13 mouse cellular contexts compared by ENCODE assay signal in the genomic region with DNA sequence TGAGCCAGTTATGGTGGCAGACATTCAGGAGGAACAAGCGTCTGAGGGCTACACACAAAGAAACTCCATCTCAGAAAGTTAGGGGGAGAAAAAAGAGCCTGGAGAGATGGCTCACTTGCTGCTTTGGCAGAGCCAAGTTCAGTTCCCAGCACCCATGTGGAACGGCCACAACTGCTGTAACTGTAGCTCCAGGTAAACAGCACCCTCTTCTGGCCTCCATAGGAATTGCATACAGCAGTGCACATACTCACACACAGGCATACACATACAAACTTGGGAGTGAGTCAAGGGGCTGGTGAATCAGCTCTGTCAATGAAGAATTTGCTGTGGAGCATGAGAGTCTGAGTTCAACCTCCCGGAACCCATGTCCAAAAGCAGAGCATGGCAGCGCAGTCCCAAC. TPM values are rescaled to one million over a fixed set of nuclear protein-coding genes. Genes with fewer than 3 reads are reported as not detected.
DNase-seq lines count a peak whose midpoint lies in the region; ATAC-seq and TF ChIP-seq lines count a peak whose summit lies in the region.
"Had no signal": no experiment of that assay in that cellular context is flagged by ENCODE, and none has a peak within 500 bp of the region (broad histone marks: within the 10 kb centered on the region; RNA-seq: fewer than 3 reads in every experiment).

No protein-coding gene starts in this region.

- no peaks in the 10 kb centered on the region for H3K4me1 ChIP-seq in intestine, postnatal 0 days (replicated peaks; ENCODE audit: control insufficient read depth, insufficient read depth, low read length)
- peaks cover 13% of the 10 kb centered on the region for H3K4me1 ChIP-seq in intestine, embryonic 15.5 days (replicated peaks)
- H3K4me1 ChIP-seq in midbrain, postnatal 0 days (ENCODE audit: insufficient read depth, low read length), result peaks cover 8% of the 10 kb centered on the region
- peaks cover 11% of the 10 kb centered on the region for H3K4me1 ChIP-seq in midbrain, embryonic 14.5 days (ENCODE audit: control insufficient read depth, insufficient read depth, low read length)

- peaks cover 75% of the 10 kb centered on the region for H3K36me3 ChIP-seq in intestine, postnatal 0 days (ENCODE audit: control insufficient read depth, insufficient read depth)
- H3K36me3 ChIP-seq in intestine, embryonic 15.5 days, result peaks cover 73% of the 10 kb centered on the region
- H3K36me3 ChIP-seq in midbrain, postnatal 0 days (ENCODE audit: insufficient read depth, low read length), result peaks cover 70% of the 10 kb centered on the region
- peaks cover 83% of the 10 kb centered on the region for H3K36me3 ChIP-seq in midbrain, embryonic 14.5 days (ENCODE audit: control insufficient read depth, insufficient read depth, low read length)

- no peak overlapping the region for H3K4me2 ChIP-seq in intestine, postnatal 0 days (replicated peaks; ENCODE audit: low read depth)
- no peak overlapping the region for H3K4me2 ChIP-seq in intestine, embryonic 15.5 days (replicated peaks)
- H3K4me2 ChIP-seq in midbrain, postnatal 0 days (ENCODE audit: low read depth, low read length, poor library complexity, severe bottlenecking), result no peak overlapping the region
- H3K4me2 ChIP-seq in midbrain, embryonic 14.5 days (ENCODE audit: low read length), result no peak overlapping the region
- H3K4me2 ChIP-seq: embryonic facial prominence, embryonic 13.5 days; forebrain, embryonic 12.5 days had no signal

- H3K27me3 ChIP-seq in intestine, postnatal 0 days (replicated peaks; ENCODE audit: control insufficient read depth, insufficient read depth, low read length), result no peaks in the 10 kb centered on the region
- no peaks in the 10 kb centered on the region for H3K27me3 ChIP-seq in intestine, embryonic 15.5 days (replicated peaks)
- H3K27me3 ChIP-seq in midbrain, postnatal 0 days (ENCODE audit: insufficient read depth, low read length), result no peaks in the 10 kb centered on the region
- no peaks in the 10 kb centered on the region for H3K27me3 ChIP-seq in midbrain, embryonic 14.5 days (ENCODE audit: control insufficient read depth, insufficient read depth, low read length)
- H3K27me3 ChIP-seq: embryonic facial prominence, embryonic 13.5 days; forebrain, embryonic 12.5 days had no signal

- 0 out of 2 replicates have a peak overlapping the region, but pooled peaks have one; percentile 15 for H3K27ac ChIP-seq in intestine, postnatal 0 days (ENCODE audit: low read depth, low read length)
- H3K27ac ChIP-seq in intestine, embryonic 15.5 days, result no peak overlapping the region
- no peak overlapping the region for H3K27ac ChIP-seq in midbrain, postnatal 0 days (ENCODE audit: low read depth, low read length)
- no peak overlapping the region for H3K27ac ChIP-seq in midbrain, embryonic 14.5 days (replicated peaks; ENCODE audit: low read depth, low read length)
- H3K27ac ChIP-seq: embryonic facial prominence, embryonic 13.5 days; forebrain, embryonic 12.5 days had no signal

- no peak overlapping the region for H3K9ac ChIP-seq in intestine, postnatal 0 days (ENCODE audit: low read depth, low read length)
- no peak overlapping the region for H3K9ac ChIP-seq in intestine, embryonic 15.5 days
- no peak overlapping the region for H3K9ac ChIP-seq in midbrain, postnatal 0 days (replicated peaks; ENCODE audit: low read length, poor library complexity, severe bottlenecking)
- no peak overlapping the region for H3K9ac ChIP-seq in midbrain, embryonic 14.5 days (replicated peaks; ENCODE audit: low read length)
- H3K9ac ChIP-seq: embryonic facial prominence, embryonic 13.5 days; forebrain, embryonic 12.5 days had no signal

- ATAC-seq in intestine, postnatal 0 days, result no peak
- no peak for ATAC-seq in intestine, embryonic 15.5 days
- no peak for ATAC-seq in midbrain, postnatal 0 days (ENCODE audit: low FRiP score)
- ATAC-seq in midbrain, embryonic 14.5 days (ENCODE audit: low FRiP score, low TSS enrichment), result no peak

- no peaks in the 10 kb centered on the region for H3K9me3 ChIP-seq in intestine, postnatal 0 days (ENCODE audit: control insufficient read depth)
- H3K9me3 ChIP-seq in intestine, embryonic 15.5 days, result no peaks in the 10 kb centered on the region
- no peaks in the 10 kb centered on the region for H3K9me3 ChIP-seq in midbrain, postnatal 0 days (ENCODE audit: low read length)
- 0 out of 2 replicates have a peak, but pooled peaks cover 6% of the 10 kb centered on the region for H3K9me3 ChIP-seq in midbrain, embryonic 14.5 days (ENCODE audit: control insufficient read depth, low read length)

- TF ChIP-seq CTCF in intestine, postnatal 0 days (IDR thresholded peaks at IDR 0.05; ENCODE audit: low read depth), result peak; percentile 62
- peak; percentile 56 for TF ChIP-seq CTCF in midbrain, postnatal 0 days (IDR thresholded peaks at IDR 0.05)

- H3K4me3 ChIP-seq in intestine, postnatal 0 days (ENCODE audit: low read depth, low read length), result no peak overlapping the region
- no peak overlapping the region for H3K4me3 ChIP-seq in intestine, embryonic 15.5 days (replicated peaks)
- H3K4me3 ChIP-seq in midbrain, postnatal 0 days (ENCODE audit: low read depth, low read length), result no peak overlapping the region
- no peak overlapping the region for H3K4me3 ChIP-seq in midbrain, embryonic 14.5 days (replicated peaks; ENCODE audit: low read depth, low read length)
- H3K4me3 ChIP-seq: embryonic facial prominence, embryonic 13.5 days; forebrain, embryonic 12.5 days had no signal

- 97% methylated on average over 4 of the region's 4 CpGs for WGBS in intestine, postnatal 0 days
- 97% methylated on average over 4 of the region's 4 CpGs for WGBS in intestine, embryonic 15.5 days
- WGBS in midbrain, postnatal 0 days, result 95% methylated on average over 4 of the region's 4 CpGs
- 99% methylated on average over 4 of the region's 4 CpGs for WGBS in midbrain, embryonic 14.5 days

- DNase-seq in midbrain, postnatal 0 days (ENCODE audit: low spot score), result no peak
- DNase-seq in midbrain, embryonic 14.5 days, result no peak
- peak; percentile 72 for DNase-seq in R1 (ENCODE audit: low read depth, low spot score)
- no peak for DNase-seq in thymus, postnatal 4 days
- no peak for DNase-seq in spleen, adult 12 weeks (ENCODE audit: low spot score)
- DNase-seq: cerebellum, postnatal 36 days; gastrocnemius, postnatal 25 days; kidney, postnatal 14 days; thymus, postnatal 25 days had no signal

RNA-seq across cellular contexts. Expression of gene Zfp335, which starts 5.5 kb away (rescaled TPM):
- 3.6 and 3.8 TPM in 2 replicates for polyA plus RNA-seq in intestine, postnatal 0 days (2015; fragmentation: Nextera tagmentation; extraction: Ambion mirVana)
- polyA plus RNA-seq in intestine, embryonic 15.5 days (2015; fragmentation: Nextera tagmentation; extraction: Ambion mirVana), result 10.7 and 11.3 TPM in 2 replicates
- 28.9 and 29.0 TPM in 2 replicates for total RNA-seq in midbrain, postnatal 0 days (2014; rRNA removed)
- 11.1 and 11.4 TPM in 2 replicates for polyA plus RNA-seq in midbrain, postnatal 0 days (2015; fragmentation: Nextera tagmentation; extraction: Ambion mirVana)
- polyA plus RNA-seq in midbrain, embryonic 14.5 days (2014; fragmentation: Nextera tagmentation; extraction: Ambion mirVana), result 13.9 and 15.5 TPM in 2 replicates

RNA-seq across cellular contexts. Expression of gene Pcif1, which starts 27.0 kb away (rescaled TPM):
- 43.2 and 44.0 TPM in 2 replicates for polyA plus RNA-seq in intestine, postnatal 0 days (2015; fragmentation: Nextera tagmentation; extraction: Ambion mirVana)
- polyA plus RNA-seq in intestine, embryonic 15.5 days (2015; fragmentation: Nextera tagmentation; extraction: Ambion mirVana), result 63.6 and 65.5 TPM in 2 replicates
- total RNA-seq in midbrain, postnatal 0 days (2014; rRNA removed), result 77.2 and 90.1 TPM in 2 replicates
- polyA plus RNA-seq in midbrain, postnatal 0 days (2015; fragmentation: Nextera tagmentation; extraction: Ambion mirVana), result 88.9 and 94.6 TPM in 2 replicates
- 92.8 and 99.5 TPM in 2 replicates for polyA plus RNA-seq in midbrain, embryonic 14.5 days (2014; fragmentation: Nextera tagmentation; extraction: Ambion mirVana)

RNA-seq across cellular contexts. Expression of gene Mmp9, which starts 34.5 kb away (rescaled TPM):
- polyA plus RNA-seq in intestine, postnatal 0 days (2015; fragmentation: Nextera tagmentation; extraction: Ambion mirVana), result 9.6 and 9.8 TPM in 2 replicates
- 4.9 and 5.2 TPM in 2 replicates for polyA plus RNA-seq in intestine, embryonic 15.5 days (2015; fragmentation: Nextera tagmentation; extraction: Ambion mirVana)
- total RNA-seq in midbrain, postnatal 0 days (2014; rRNA removed), result 7.5 and 13.4 TPM in 2 replicates
- polyA plus RNA-seq in midbrain, postnatal 0 days (2015; fragmentation: Nextera tagmentation; extraction: Ambion mirVana), result 7.1 and 8.2 TPM in 2 replicates
- 29.7 and 29.9 TPM in 2 replicates for polyA plus RNA-seq in midbrain, embryonic 14.5 days (2014; fragmentation: Nextera tagmentation; extraction: Ambion mirVana)

RNA-seq across cellular contexts. Expression of gene Pltp, which starts 48.6 kb away (rescaled TPM):
- 14.5 and 16.2 TPM in 2 replicates for polyA plus RNA-seq in intestine, postnatal 0 days (2015; fragmentation: Nextera tagmentation; extraction: Ambion mirVana)
- polyA plus RNA-seq in intestine, embryonic 15.5 days (2015; fragmentation: Nextera tagmentation; extraction: Ambion mirVana), result 28.7 and 29.5 TPM in 2 replicates
- 55.5 and 59.8 TPM in 2 replicates for total RNA-seq in midbrain, postnatal 0 days (2014; rRNA removed)
- polyA plus RNA-seq in midbrain, postnatal 0 days (2015; fragmentation: Nextera tagmentation; extraction: Ambion mirVana), result 85.5 and 87.7 TPM in 2 replicates
- 29.8 and 91.1 TPM in 2 replicates for polyA plus RNA-seq in midbrain, embryonic 14.5 days (2014; fragmentation: Nextera tagmentation; extraction: Ambion mirVana)

RNA-seq across cellular contexts. Expression of gene Slc12a5, which starts 54.5 kb away (rescaled TPM):
- 0.09 and 0.47 TPM in 2 replicates for polyA plus RNA-seq in intestine, postnatal 0 days (2015; fragmentation: Nextera tagmentation; extraction: Ambion mirVana)
- polyA plus RNA-seq in intestine, embryonic 15.5 days (2015; fragmentation: Nextera tagmentation; extraction: Ambion mirVana), result 0.80 and 0.97 TPM in 2 replicates
- 311 and 368 TPM in 2 replicates for total RNA-seq in midbrain, postnatal 0 days (2014; rRNA removed)
- 83.5 and 86.4 TPM in 2 replicates for polyA plus RNA-seq in midbrain, postnatal 0 days (2015; fragmentation: Nextera tagmentation; extraction: Ambion mirVana)
- 53.8 and 63.0 TPM in 2 replicates for polyA plus RNA-seq in midbrain, embryonic 14.5 days (2014; fragmentation: Nextera tagmentation; extraction: Ambion mirVana)
